Mouse (Mus musculus) liver, embryonic 14.5 days (tissue): ENCODE measurements around the gene Prdm16. TPM values are rescaled to one million over a fixed set of nuclear protein-coding genes. Genes with fewer than 3 reads are reported as not detected.

Experiments
- ATAC-seq: fragments of 200-750 bp; cut with Nextera tagmentation; 2 replicates; pipeline ENCODE4 v1.8.0; 2017; ENCODE audit warnings: moderate number of reproducible peaks, mild to moderate bottlenecking, moderate library complexity; ENCODE audit not compliant: insufficient read depth
- DNase-seq, 3 experiments: peaks; one replicate each; pipeline ENCODE4 v3.0.0-alpha.2; 2012 to 2013; ENCODE audit warnings: low read depth in 3 of 3, low spot score in 3 of 3
- H3K27ac ChIP-seq: fragments of 300-500 bp; sonication (generic); 2 replicates; pipeline ENCODE4 v1.5.1; 2014; ENCODE audit warnings: moderate library complexity, mild to moderate bottlenecking, control low read depth, inconsistent platforms
- H3K27me3 ChIP-seq: fragments of 300-500 bp; sonication (generic); 2 replicates; pipeline ENCODE4 v1.6.1; 2014; ENCODE audit warnings: mild to moderate bottlenecking, low read length, moderate library complexity; ENCODE audit not compliant: control insufficient read depth, insufficient read depth
- H3K36me3 ChIP-seq: fragments of 300-500 bp; sonication (generic); replicated peaks from 2 replicates; pipeline ENCODE4 v1.6.1; 2014; ENCODE audit warnings: low read depth; ENCODE audit not compliant: control insufficient read depth, insufficient read depth
- H3K4me1 ChIP-seq, 2 experiments: fragments of 200-500 bp in 1 of 2; fragments of 300-500 bp in 1 of 2; sonication (generic) in 1 of 2; replicated peaks; 2 replicates each; pipeline ENCODE4 v1.6.1; 2012 to 2014; ENCODE audit warnings: antibody characterized with exemption in 1 of 2, inconsistent platforms in 1 of 2, low read length in 1 of 2; ENCODE audit not compliant: control insufficient read depth in 2 of 2, insufficient read depth in 2 of 2
- H3K4me2 ChIP-seq: fragments of 300-500 bp; sonication (generic); 2 replicates; pipeline ENCODE4 v1.6.1; 2014; ENCODE audit warnings: low read depth, mild to moderate bottlenecking, control low read depth, moderate library complexity
- H3K4me3 ChIP-seq, 2 experiments: fragments of 200-500 bp in 1 of 2; fragments of 300-500 bp in 1 of 2; sonication (generic) in 1 of 2; 2 replicates each; pipeline ENCODE4 v1.5.1; 2012 to 2014; ENCODE audit warnings: low read depth in 2 of 2, low read length in 2 of 2, mild to moderate bottlenecking in 2 of 2, control low read depth in 1 of 2, inconsistent platforms in 1 of 2, moderate library complexity in 1 of 2; ENCODE audit not compliant: insufficient read depth in 1 of 2
- H3K9ac ChIP-seq: fragments of 300-500 bp; sonication (generic); replicated peaks from 2 replicates; pipeline ENCODE4 v1.6.1; 2014; ENCODE audit warnings: mild to moderate bottlenecking, control low read depth, moderate library complexity
- H3K9me3 ChIP-seq: fragments of 300-500 bp; sonication (generic); 2 replicates; pipeline ENCODE4 v1.6.1; 2016; ENCODE audit warnings: low read length, mixed read lengths; ENCODE audit not compliant: control insufficient read depth
- CTCF ChIP-seq: IDR thresholded peaks from 2 replicates; pipeline ENCODE4 v1.5.1; 2016; ENCODE audit warnings: antibody characterized with exemption, low read depth, control low read depth
- EP300 ChIP-seq: IDR thresholded peaks from 2 replicates; pipeline ENCODE4 v1.6.1; 2016; ENCODE audit warnings: antibody characterized with exemption, low read depth
- WGBS: fragments of 180-500 bp; shearing (Covaris S2); extraction: QIAGEN DNeasy Blood & Tissue Kit; methylation state at CpG from one replicate; pipeline ENCODE4 v1.1.7; 2014; ENCODE audit not compliant: insufficient replicate concordance; 5-methylcytosine and 5-hydroxymethylcytosine counted together
- polyA plus RNA-seq, 2 experiments: library from polyadenylated mRNA; depleted of rRNA in 1 of 2; stranded (reverse) in 1 of 2; unstranded in 1 of 2; fragments of >200 nt; fragmentation: Nextera tagmentation in 1 of 2; extraction: Ambion mirVana in 1 of 2; gene quantifications; 2 replicates each; pipeline versions ENCODE4 v1.2.1 to v1.2.3; 2012 to 2014

Gene Prdm16
- polyA plus RNA-seq, 2 experiments = 0.70 to 0.86 TPM

GRCm38 (mm10) chr4:154662681-154663215 lies 26.1 kb upstream of the Prdm16 start:
- Histone ChIP-seq H3K27ac (no peak overlapping the region), H3K4me3 (no peak overlapping the region), H3K9ac (no peak overlapping the region), H3K4me2 (no peak overlapping the region), H3K9me3 (no peaks in the 10 kb centered on the region), H3K27me3 (no peaks in the 10 kb centered on the region), H3K4me1 (no peaks in the 10 kb centered on the region), H3K36me3 (no peaks in the 10 kb centered on the region)
- TF ChIP-seq CTCF = no peak
- no peak for TF ChIP-seq EP300
- 46% methylated on average over 12 of the region's 12 CpGs for WGBS
- ATAC-seq (no peak), DNase-seq (no peak)

- no peaks in the 10 kb centered on the region for H3K9me3 ChIP-seq
Observed at GRCm38 (mm10) chr4:154661256-154661655, 24.6 kb upstream of the Prdm16 start.

GRCm38 (mm10) chr4:154660025-154660424 lies 23.4 kb upstream of the Prdm16 start:
- no peak overlapping the region for H3K4me2 ChIP-seq
- no peaks in the 10 kb centered on the region for H3K9me3 ChIP-seq
- H3K4me1 ChIP-seq = no peaks in the 10 kb centered on the region
- TF ChIP-seq CTCF = no peak
- TF ChIP-seq EP300 = no peak
- H3K27me3 ChIP-seq = no peaks in the 10 kb centered on the region
- no peak overlapping the region for H3K9ac ChIP-seq
- H3K36me3 ChIP-seq = no peaks in the 10 kb centered on the region
- ATAC-seq = no peak
- no peak overlapping the region for H3K4me3 ChIP-seq
- no peak for DNase-seq
- no peak overlapping the region for H3K27ac ChIP-seq

More at GRCm38 (mm10) chr4:154661256-154661655, 24.6 kb upstream of the Prdm16 start:
- Histone ChIP-seq H3K27ac (no peak overlapping the region), H3K27me3 (no peaks in the 10 kb centered on the region), H3K4me1 (no peaks in the 10 kb centered on the region), H3K4me2 (no peak overlapping the region), H3K4me3 (no peak overlapping the region), H3K36me3 (no peaks in the 10 kb centered on the region), H3K9ac (no peak overlapping the region)
- no peak for ATAC-seq
- 27% methylated on average over 6 of the region's 6 CpGs for WGBS
- DNase-seq = no peak
- no peak for TF ChIP-seq CTCF
- no peak for TF ChIP-seq EP300

- TF ChIP-seq CTCF = no peak
- no peak for TF ChIP-seq EP300
- no peaks in the 10 kb centered on the region for H3K36me3 ChIP-seq
- no peak overlapping the region for H3K4me2 ChIP-seq
- no peaks in the 10 kb centered on the region for H3K27me3 ChIP-seq
- H3K4me3 ChIP-seq = no peak overlapping the region
- no peak overlapping the region for H3K27ac ChIP-seq
- no peaks in the 10 kb centered on the region for H3K4me1 ChIP-seq
- ATAC-seq = no peak
- WGBS = 61% methylated on average over 15 of the region's 15 CpGs
- H3K9ac ChIP-seq = no peak overlapping the region
- H3K9me3 ChIP-seq = no peaks in the 10 kb centered on the region
- DNase-seq = no peak
Observed at GRCm38 (mm10) chr4:154655134-154655910, 18.6 kb upstream of the Prdm16 start.

- Histone ChIP-seq H3K4me2 (no peak overlapping the region), H3K9ac (no peak overlapping the region), H3K36me3 (no peaks in the 10 kb centered on the region), H3K4me1 (no peaks in the 10 kb centered on the region), H3K27ac (no peak overlapping the region), H3K9me3 (no peaks in the 10 kb centered on the region), H3K4me3 (no peak overlapping the region), H3K27me3 (no peaks in the 10 kb centered on the region)
- ATAC-seq = no peak
- no peak for DNase-seq
- 25% methylated on average over 5 of the region's 5 CpGs for WGBS
- TF ChIP-seq CTCF (no peak), EP300 (no peak)
Observed at GRCm38 (mm10) chr4:154652494-154652893, 15.8 kb upstream of the Prdm16 start.
